Mouse (Mus musculus) midbrain, postnatal 0 days (tissue): ENCODE data around the gene Tspo2. TPM values are rescaled to one million over a fixed set of nuclear protein-coding genes. Genes with fewer than 3 reads are reported as not detected.
A peak's percentile ranks its signal among the peaks of the same experiment; 100 is the strongest.

Experiments
- ATAC-seq: fragments of 200-750 bp; cut with Nextera tagmentation; 2 replicates; pipeline ENCODE4 v1.8.0; 2017; ENCODE audit warnings: moderate number of reproducible peaks, mild to moderate bottlenecking, moderate TSS enrichment, moderate library complexity; ENCODE audit not compliant: low FRiP score
- DNase-seq: peaks from one replicate; pipeline ENCODE4 v3.0.0-alpha.2; 2015; ENCODE audit warnings: low spot score
- H3K27ac ChIP-seq: fragments of 300-500 bp; sonication (generic); 2 replicates; pipeline ENCODE4 v1.5.1; 2014; ENCODE audit warnings: low read depth, mild to moderate bottlenecking, low read length, mixed read lengths
- H3K27me3 ChIP-seq: fragments of 300-500 bp; sonication (generic); 2 replicates; pipeline ENCODE4 v1.6.1; 2014; ENCODE audit warnings: low read length, control low read depth, mixed read lengths; ENCODE audit not compliant: insufficient read depth
- H3K36me3 ChIP-seq: fragments of 300-500 bp; sonication (generic); 2 replicates; pipeline ENCODE4 v1.6.1; 2014; ENCODE audit warnings: low read length, control low read depth, mixed read lengths; ENCODE audit not compliant: insufficient read depth
- H3K4me1 ChIP-seq: fragments of 300-500 bp; sonication (generic); 2 replicates; pipeline ENCODE4 v1.6.1; 2014; ENCODE audit warnings: mild to moderate bottlenecking, control low read depth, antibody characterized with exemption, low read length, mixed read lengths; ENCODE audit not compliant: insufficient read depth
- H3K4me2 ChIP-seq: fragments of 300-500 bp; sonication (generic); 2 replicates; pipeline ENCODE4 v1.6.1; 2014; ENCODE audit warnings: low read depth, mild to moderate bottlenecking, low read length, mixed read lengths; ENCODE audit not compliant: poor library complexity, severe bottlenecking
- H3K4me3 ChIP-seq: fragments of 300-500 bp; sonication (generic); 2 replicates; pipeline ENCODE4 v1.5.1; 2014; ENCODE audit warnings: low read depth, mild to moderate bottlenecking, low read length, moderate library complexity
- H3K9ac ChIP-seq: fragments of 300-500 bp; sonication (generic); replicated peaks from 2 replicates; pipeline ENCODE4 v1.6.1; 2014; ENCODE audit warnings: mild to moderate bottlenecking, low read length, moderate library complexity, mixed read lengths; ENCODE audit not compliant: poor library complexity, severe bottlenecking
- H3K9me3 ChIP-seq: fragments of 300-500 bp; sonication (generic); 2 replicates; pipeline ENCODE4 v1.6.1; 2016; ENCODE audit warnings: low read length, control low read depth
- CTCF ChIP-seq: IDR thresholded peaks from 2 replicates; pipeline ENCODE4 v1.5.1; 2016; ENCODE audit warnings: antibody characterized with exemption, mild to moderate bottlenecking
- WGBS: fragments of 180-500 bp; shearing (Covaris S2); extraction: QIAGEN DNeasy Blood & Tissue Kit; methylation state at CpG from one replicate; pipeline ENCODE4 v1.1.7; 2014; 5-methylcytosine and 5-hydroxymethylcytosine counted together
- polyA plus RNA-seq: library from polyadenylated mRNA; unstranded; fragments of >200 nt; fragmentation: Nextera tagmentation; extraction: Ambion mirVana; gene quantifications from 2 replicates; pipeline ENCODE4 v1.2.1, GENCODE M21; 2015
- total RNA-seq: library from RNA; depleted of rRNA; stranded (reverse); fragments of >200 nt; gene quantifications from 2 replicates; pipeline ENCODE4 v1.2.3, GENCODE M21; 2014

Tspo2 gene
- total and polyA plus RNA-seq, 2 experiments from 2014 or later, result 0.22 to 0.74 TPM

DNA sequence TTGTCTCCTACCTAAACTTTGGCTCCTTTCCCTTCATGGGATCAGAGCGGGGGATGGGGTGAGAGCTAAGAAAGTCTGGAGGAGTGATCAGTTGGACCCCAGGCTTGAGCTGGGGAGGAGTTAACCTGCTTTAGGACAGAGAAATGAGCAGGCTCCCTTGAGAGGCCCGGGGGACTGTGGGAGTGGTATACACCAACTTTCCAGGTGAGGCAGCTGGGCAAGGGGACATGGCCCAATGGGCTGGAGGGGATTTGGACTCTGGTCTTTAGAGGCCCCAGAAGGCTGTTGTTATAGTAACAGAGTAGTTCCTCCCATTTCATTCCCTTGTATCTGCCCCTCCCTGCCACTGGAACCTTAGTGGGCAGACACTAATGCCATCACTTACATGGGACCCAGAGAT is 4.6 kb upstream of the Tspo2 start:
- TF ChIP-seq CTCF, result no peak
- Histone ChIP-seq H3K4me3 (no peak overlapping the region), H3K4me1 (no peaks in the 10 kb centered on the region), H3K27ac (no peak overlapping the region), H3K9ac (no peak overlapping the region), H3K9me3 (no peaks in the 10 kb centered on the region), H3K4me2 (no peak overlapping the region), H3K36me3 (no peaks in the 10 kb centered on the region), H3K27me3 (no peaks in the 10 kb centered on the region)
- WGBS, result 87% methylated on average over 2 of the region's 2 CpGs
- DNase-seq (no peak), ATAC-seq (no peak)

DNA sequence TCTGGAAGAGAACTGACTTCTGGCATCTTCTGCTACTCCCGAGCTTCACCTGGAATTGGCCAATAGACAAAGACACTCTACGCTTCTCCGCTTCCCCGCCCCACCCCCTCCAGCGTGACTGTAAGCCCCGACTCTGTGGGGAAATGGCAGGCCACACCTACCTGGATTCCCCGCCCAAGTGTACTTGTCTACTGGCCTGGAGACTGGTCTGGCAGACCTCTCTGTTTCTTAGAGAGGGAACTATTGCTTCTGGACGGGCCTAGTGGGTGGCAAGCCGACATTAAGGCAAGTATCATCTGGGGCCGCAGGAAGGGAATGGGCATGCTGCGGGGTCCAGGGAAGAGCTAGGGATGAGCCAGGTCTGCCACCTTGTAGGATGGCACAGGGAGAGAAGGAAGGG is 3.4 kb upstream of the Tspo2 start, which contains the start of gene Unc5cl:
Unc5cl (plus strand) TSS at position 214 of the 400 bp plus-strand sequence.
- no peak for ATAC-seq
- H3K36me3 ChIP-seq, result no peaks in the 10 kb centered on the region
- H3K4me1 ChIP-seq, result no peaks in the 10 kb centered on the region
- no peak within 1 kb of the TSS for H3K4me2 ChIP-seq
- no peak within 1 kb of the TSS for H3K9ac ChIP-seq
- H3K4me3 ChIP-seq, result no peak within 1 kb of the TSS
- H3K27me3 ChIP-seq, result no peaks in the 10 kb centered on the region
- no peaks in the 10 kb centered on the region for H3K9me3 ChIP-seq
- no peak for DNase-seq
- TF ChIP-seq CTCF, result no peak
- H3K27ac ChIP-seq, result no peak within 1 kb of the TSS
- WGBS, result 70% methylated on average over 11 of the region's 11 CpGs

DNA sequence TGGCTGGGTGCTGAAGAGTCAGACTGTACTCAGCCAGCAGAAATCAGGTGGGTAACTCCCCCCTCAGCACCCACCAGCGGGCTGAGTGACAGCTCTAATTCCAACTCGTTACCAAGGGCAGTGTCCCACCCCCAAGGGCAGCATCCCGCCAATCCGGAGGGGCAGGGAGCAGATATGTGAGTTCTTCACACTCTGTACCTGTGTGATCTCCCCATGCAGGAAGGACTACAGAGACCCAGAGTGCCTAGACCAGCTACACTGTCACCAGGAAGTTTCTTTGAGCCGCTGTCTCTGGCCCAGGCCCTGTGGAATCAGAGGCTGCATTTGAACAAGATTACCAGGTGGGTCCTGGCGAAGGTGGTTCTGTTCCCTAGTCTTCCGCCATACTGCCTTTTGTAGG is 2.9 kb upstream of the Tspo2 start:
- no peak overlapping the region for H3K27ac ChIP-seq
- ATAC-seq, result no peak
- no peaks in the 10 kb centered on the region for H3K27me3 ChIP-seq
- H3K4me3 ChIP-seq, result no peak overlapping the region
- no peaks in the 10 kb centered on the region for H3K9me3 ChIP-seq
- H3K4me1 ChIP-seq, result no peaks in the 10 kb centered on the region
- H3K4me2 ChIP-seq, result no peak overlapping the region
- H3K36me3 ChIP-seq, result no peaks in the 10 kb centered on the region
- TF ChIP-seq CTCF, result no peak
- WGBS, result 47% methylated on average over 7 of the region's 7 CpGs
- DNase-seq, result no peak
- H3K9ac ChIP-seq, result no peak overlapping the region

DNA sequence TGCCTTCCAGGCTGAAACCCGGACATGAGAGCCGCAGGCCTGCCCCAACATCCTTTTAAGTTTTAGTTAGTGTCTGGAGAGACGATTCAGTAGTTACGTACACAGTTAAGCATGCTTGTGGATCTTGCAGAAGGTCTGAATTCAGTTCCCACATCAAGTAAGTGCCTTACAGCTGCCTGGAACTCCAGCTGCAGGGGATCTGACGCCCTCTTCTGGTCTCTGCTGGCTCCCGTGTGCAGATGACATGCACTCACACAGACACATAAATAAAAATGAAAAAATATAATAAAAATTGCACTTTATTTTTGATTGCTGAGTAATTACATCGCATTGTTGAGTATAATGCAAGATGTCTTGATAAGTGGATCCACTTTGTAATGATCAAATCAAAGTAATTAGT is 2.2 kb upstream of the Tspo2 start:
- ATAC-seq, result no peak
- no peaks in the 10 kb centered on the region for H3K4me1 ChIP-seq
- DNase-seq, result no peak
- no peak overlapping the region for H3K4me3 ChIP-seq
- no peak overlapping the region for H3K27ac ChIP-seq
- no peaks in the 10 kb centered on the region for H3K9me3 ChIP-seq
- H3K4me2 ChIP-seq, result no peak overlapping the region
- no peaks in the 10 kb centered on the region for H3K36me3 ChIP-seq
- WGBS, result 84% methylated on average over 7 of the region's 7 CpGs
- no peak overlapping the region for H3K9ac ChIP-seq
- 0 out of 2 replicates have a peak, but pooled peaks have one; percentile 20 for TF ChIP-seq CTCF
- no peaks in the 10 kb centered on the region for H3K27me3 ChIP-seq

DNA sequence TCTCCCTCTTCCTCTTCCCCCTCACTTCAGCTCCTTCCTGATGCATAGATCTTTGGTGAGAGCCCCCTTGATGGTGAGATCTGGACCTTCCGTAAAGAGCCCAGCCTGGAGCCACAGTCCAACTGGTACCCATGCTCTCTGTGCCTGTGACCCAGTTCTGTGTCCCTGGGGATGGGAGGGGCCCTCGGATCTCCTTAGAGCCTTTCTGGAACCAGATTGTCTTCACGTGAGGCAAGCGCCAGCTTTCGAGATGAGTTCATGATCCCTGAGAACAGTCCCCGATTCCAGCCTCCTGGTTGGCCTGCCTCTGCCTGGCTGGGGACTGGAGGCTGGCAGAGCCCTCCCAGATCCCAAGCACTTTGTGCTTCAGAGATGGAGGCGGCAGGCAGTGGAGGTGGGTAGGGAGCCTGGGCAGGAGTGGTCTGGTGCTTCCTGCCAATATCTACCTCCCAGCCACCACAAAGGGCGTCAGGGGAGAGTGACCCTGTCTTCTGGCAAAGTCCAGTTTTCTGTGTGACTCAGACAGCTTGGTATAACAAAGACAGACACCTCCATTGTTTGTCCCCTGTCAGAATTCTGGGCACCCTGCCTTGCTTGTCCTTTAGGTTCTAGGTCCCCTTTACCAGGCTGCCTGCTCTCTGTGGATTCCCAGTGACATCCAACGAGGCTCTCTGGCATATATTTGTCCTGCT is 577 bp upstream of the Tspo2 start:
- Histone ChIP-seq H3K9me3 (no peaks in the 10 kb centered on the region), H3K4me2 (no peak overlapping the region), H3K27ac (no peak overlapping the region), H3K4me1 (no peaks in the 10 kb centered on the region), H3K36me3 (no peaks in the 10 kb centered on the region), H3K9ac (no peak overlapping the region), H3K4me3 (no peak overlapping the region), H3K27me3 (no peaks in the 10 kb centered on the region)
- TF ChIP-seq CTCF, result no peak
- DNase-seq (no peak), ATAC-seq (no peak)
- 58% methylated on average over 9 of the region's 9 CpGs for WGBS

DNA sequence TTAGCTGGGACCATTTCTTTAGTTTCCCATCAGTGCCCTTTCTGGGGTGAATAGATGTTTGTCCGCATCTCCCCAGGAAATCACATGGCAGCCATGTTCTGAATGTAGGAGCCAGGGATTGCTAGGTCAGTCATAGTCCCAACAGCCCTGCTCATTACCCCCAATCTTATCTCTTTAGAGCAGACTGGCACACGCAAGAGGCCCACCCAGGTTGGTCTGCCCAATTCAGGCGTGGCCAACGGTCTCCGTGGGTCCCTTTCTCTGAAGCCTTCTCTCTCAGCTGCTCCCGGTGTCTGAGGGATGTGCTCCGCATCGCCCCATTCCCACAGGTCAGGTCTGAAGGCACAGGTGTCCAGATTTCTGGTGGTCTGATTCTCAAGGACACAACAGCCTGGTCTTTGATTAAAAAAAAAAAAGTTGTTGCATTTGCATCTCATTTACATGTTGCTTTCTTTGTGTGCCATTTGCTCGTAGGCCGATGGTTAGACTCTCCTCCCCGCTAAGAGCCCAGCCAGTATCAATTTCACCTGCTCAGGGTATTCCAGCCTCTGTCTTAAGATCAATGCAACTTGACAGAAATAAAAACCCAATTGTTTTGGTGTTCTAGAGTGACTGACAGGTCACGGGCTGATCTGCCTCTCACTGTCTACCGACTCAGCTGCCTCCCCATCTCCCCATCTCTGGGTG is 513 bp downstream of the Tspo2 start:
- TF ChIP-seq CTCF, result no peak
- no peak overlapping the region for H3K27ac ChIP-seq
- no peak overlapping the region for H3K9ac ChIP-seq
- no peaks in the 10 kb centered on the region for H3K9me3 ChIP-seq
- ATAC-seq, result no peak
- H3K36me3 ChIP-seq, result no peaks in the 10 kb centered on the region
- no peaks in the 10 kb centered on the region for H3K27me3 ChIP-seq
- no peak overlapping the region for H3K4me2 ChIP-seq
- H3K4me3 ChIP-seq, result no peak overlapping the region
- no peaks in the 10 kb centered on the region for H3K4me1 ChIP-seq
- no peak for DNase-seq
- WGBS, result 64% methylated on average over 13 of the region's 13 CpGs
